Mouse (Mus musculus): Measurements from ENCODE around the gene Gm30191. TPM values are rescaled to one million over a fixed set of nuclear protein-coding genes. Genes with fewer than 3 reads are reported as not detected.

Gene Gm30191
- total RNA-seq (2023) = not detected in 4 replicates

DNA sequence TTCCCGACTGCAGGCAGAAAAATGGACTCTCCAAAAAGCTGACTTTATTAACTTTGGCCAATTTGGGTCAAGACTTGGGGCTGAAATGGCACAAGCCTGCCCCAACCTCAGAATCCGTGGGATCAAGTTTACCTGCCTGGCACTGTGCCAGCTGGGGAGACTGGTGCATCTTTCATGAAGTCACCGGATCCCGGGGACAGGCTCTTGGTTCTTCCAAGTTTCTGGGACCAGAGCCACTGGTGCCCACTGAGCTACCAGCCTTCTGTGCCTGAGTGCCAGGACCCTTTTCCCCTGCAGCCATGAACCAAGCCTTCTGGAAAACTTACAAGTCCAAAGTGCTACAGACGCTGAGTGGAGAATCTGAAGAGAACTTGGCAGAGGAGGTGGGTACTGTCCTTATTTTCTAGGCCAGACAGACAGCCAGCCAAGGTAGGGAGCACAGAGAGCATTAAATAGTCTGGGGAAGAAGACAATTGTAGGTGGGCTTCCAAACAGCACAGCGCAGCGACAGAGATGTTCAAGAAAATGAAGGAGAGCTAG lies at the start of gene Gm30191:
TSS of gene Gm30191 (plus strand) at position 217 of the 540 bp plus-strand sequence.

GRCm38 (mm10) chr4:134202904-134203303 lies 43.8 kb upstream of the Gm30191 start, which contains the start of gene Gm7534:
TSS of gene Gm7534 (minus strand) at chr4:134203004.

GRCm38 (mm10) chr4:134227194-134227593 lies 19.5 kb upstream of the Gm30191 start, which contains the start of gene Catsper4:
TSS of gene Catsper4 (minus strand) at chr4:134227383.

DNA sequence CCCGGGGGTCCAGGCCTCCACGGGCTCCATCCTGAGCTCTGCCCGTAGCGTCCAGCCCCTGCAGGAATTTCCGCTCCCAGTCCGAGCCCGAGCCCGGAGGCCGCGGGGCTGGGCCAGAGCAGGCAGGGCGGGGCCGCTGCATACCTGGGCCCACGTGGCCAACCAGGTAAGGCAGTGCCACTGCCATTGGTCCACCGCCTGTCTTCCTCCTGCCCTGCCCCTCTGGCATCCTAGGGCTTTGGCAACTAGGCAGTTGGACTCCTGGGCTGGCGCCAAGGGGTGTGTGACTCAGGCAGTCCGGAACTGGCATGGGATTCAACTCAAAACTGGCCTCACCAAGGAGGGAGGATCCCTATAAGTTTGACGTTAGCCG lies 8.5 kb upstream of the Gm30191 start, which contains the start of gene Cnksr1:
TSS of gene Cnksr1 (minus strand) at position 121 of the 373 bp plus-strand sequence.

DNA sequence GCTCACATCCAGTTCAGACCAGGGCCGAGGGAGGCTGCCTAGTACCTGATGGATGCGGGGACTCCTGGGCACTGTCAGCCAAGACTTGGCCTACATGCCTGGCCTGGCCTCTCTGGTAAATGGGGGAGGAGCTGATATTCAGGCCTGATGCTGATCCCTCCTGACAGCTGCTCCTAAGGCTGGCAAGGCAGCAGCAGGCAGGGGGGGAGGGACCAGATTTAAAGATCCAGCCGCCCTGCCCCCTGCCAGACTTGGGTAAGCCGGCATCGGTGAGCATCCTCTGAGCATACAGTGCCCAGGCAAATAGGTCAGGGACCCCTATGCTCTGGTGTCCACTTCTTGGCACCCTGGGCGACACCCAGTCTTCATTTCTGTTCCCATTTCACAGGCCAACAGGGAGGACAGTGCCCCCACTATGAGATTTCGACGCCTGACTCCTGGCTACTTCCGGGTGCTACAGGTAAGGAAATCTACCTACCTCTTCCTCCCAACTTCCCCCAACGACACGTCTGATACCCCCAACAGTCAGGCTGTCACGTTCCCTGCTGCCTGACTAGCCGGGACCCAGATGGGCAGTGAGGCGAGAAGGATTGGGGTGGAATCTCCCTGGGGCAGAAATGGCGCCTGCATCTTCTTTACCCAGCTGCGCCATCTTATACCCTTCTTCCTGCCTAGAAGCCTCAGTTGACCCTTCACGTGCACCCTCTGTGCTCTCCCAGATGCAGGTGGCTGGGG lies 3.1 kb upstream of the Gm30191 start, which contains the start of gene E130218I03Rik:
TSS of gene E130218I03Rik (plus strand) at position 147 of the 735 bp plus-strand sequence.

DNA sequence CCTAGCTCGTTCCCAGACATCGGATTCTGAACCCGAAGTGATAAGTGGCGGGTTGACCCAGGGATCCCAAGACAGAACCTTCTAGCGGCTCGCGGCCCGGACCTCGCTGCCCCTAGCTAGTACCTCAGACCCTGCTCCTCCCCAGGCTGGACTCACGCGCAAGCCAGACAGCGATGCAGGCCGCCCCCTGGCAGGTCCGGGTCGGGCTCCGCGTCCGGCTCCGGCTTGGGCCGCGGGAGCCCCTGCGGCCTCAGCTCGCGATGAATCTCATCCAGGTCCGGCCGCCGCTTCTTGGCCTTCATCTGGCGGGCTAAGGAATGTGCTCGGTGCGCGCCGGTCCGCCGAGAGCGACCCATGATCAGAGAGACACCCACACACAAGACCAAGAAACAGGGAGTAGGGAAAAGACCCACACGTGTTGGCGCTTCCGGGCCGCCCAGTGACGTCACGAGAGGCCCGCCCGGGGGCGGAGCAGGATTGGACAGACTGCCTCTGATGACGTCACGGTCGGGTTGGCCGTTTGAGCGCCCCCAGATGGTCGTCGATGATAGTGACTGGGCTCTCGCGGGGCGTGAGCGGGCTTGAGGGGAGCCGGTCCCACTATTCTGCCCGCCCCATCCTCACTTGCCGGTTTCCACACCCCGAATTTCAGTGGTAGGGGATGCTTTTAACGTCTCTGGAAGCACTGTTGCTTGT lies 1.4 kb upstream of the Gm30191 start, which contains the start of gene Zfp593:
TSS of gene Zfp593 (minus strand) at position 445 of the 696 bp plus-strand sequence.

DNA sequence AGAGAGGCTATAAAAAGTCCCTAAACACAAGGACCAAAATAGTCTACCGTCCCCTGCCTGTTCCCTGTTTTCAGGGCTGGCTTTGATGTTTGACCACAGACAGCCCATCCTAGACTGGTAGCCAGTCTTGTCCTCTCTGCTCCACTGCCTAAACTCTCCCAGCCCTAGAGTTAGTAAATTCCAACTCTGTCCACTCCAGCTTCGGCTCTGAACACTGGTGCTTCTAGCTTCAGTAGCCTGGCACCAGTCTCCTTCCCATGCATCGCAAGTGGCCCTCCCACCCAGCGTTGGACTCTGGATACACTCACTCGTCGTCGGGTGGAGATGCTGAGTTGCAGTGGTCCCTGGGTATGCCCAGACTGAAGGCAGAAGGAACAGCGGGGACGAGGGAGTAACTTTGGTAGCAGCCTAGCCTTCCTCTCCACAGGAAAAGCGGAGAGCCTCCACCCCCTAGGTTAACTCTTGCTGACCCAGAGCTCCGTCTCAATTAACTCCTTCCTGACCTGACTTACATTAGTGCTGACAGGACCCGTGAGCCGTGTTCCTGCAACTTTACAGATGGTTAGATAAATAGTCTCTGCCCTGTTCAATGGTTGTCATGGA lies 7.1 kb downstream of the Gm30191 start, which contains the start of gene Grrp1:
TSS of gene Grrp1 (minus strand) at position 385 of the 603 bp plus-strand sequence.

DNA sequence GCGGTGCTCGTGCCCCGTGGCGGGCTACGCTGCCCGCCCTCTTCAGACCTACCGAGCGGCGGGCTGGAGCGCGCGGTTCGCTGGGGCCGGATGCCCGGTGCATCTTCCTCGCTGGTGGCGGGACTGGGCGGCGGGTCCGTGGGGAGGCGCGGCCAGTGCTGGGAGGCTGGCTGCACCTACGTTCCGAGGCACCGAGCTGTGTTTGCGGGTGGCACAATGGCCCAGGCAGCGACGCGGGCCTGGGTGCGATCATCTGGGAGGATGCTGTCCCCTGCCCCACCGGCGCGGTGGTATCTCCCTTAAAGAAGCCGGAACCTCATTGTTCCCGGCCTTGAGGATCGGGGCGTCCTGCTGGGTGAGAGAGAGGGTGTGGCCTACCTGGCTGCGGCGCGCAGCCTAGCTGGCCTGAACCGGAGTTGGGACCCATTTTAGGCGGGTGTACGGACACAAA lies 40.9 kb downstream of the Gm30191 start, which contains the start of gene Pdik1l:
TSS of gene Pdik1l (minus strand) at position 321 of the 451 bp plus-strand sequence.

Other genes starting within 250 kb of the Gm30191 start
- 26.2 to 33.2 TPM (median 31.3 TPM) in 4 replicates for gene Dhdds, start 246.0 kb upstream of the Gm30191 start, total RNA-seq (2023)
- gene Lin28a, start 228.1 kb upstream of the Gm30191 start, total RNA-seq (2023) = not detected in 4 replicates
- not detected in 4 replicates for gene Zfp683, start 193.1 kb upstream of the Gm30191 start, total RNA-seq (2023)
- 8.5 to 12.5 TPM (median 10.6 TPM) in 4 replicates for gene Crybg2, start 186.1 kb upstream of the Gm30191 start, total RNA-seq (2023)
- gene Cd52, start 151.9 kb upstream of the Gm30191 start, total RNA-seq (2023) = 1,472 to 1,719 TPM (median 1,551 TPM) in 4 replicates
- gene Ubxn11, start 144.4 kb upstream of the Gm30191 start, total RNA-seq (2023) = 42.9 to 49.3 TPM (median 46.2 TPM) in 4 replicates
- gene Sh3bgrl3, start 118.1 kb upstream of the Gm30191 start, total RNA-seq (2023) = 609 to 689 TPM (median 657 TPM) in 4 replicates
- 18.4 to 30.3 TPM (median 22.9 TPM) in 4 replicates for gene Cep85, start 59.8 kb upstream of the Gm30191 start, total RNA-seq (2023)
- not detected in 4 replicates for gene Gm7534, start 43.9 kb upstream of the Gm30191 start, total RNA-seq (2023)
- gene Catsper4, start 19.6 kb upstream of the Gm30191 start, total RNA-seq (2023) = not detected in 4 replicates
- 0.69 TPM in 1 of 4 replicates, not detected in the others for gene Cnksr1, start 8.5 kb upstream of the Gm30191 start, total RNA-seq (2023)
- not detected in 4 replicates for gene E130218I03Rik, start 3.3 kb upstream of the Gm30191 start, total RNA-seq (2023)
- gene Zfp593, start 1.3 kb upstream of the Gm30191 start, total RNA-seq (2023) = 25.1 to 28.5 TPM (median 27.5 TPM) in 4 replicates
- not detected in 4 replicates for gene Grrp1, start 7.2 kb downstream of the Gm30191 start, total RNA-seq (2023)
- 9.3 to 13.0 TPM (median 11.1 TPM) in 4 replicates for gene Pdik1l, start 41.0 kb downstream of the Gm30191 start, total RNA-seq (2023)
- gene Trim63, start 68.2 kb downstream of the Gm30191 start, total RNA-seq (2023) = not detected in 4 replicates
- not detected in 4 replicates for gene Slc30a2, start 96.2 kb downstream of the Gm30191 start, total RNA-seq (2023)
- 1.5 to 2.0 TPM (median 1.7 TPM) in 4 replicates for gene Extl1, start 136.9 kb downstream of the Gm30191 start, total RNA-seq (2023)
- 1.4 to 3.0 TPM (median 2.1 TPM) in 4 replicates for gene Pafah2, start 149.4 kb downstream of the Gm30191 start, total RNA-seq (2023)
- gene Stmn1, start 221.4 kb downstream of the Gm30191 start, total RNA-seq (2023) = 29.6 to 39.7 TPM (median 33.1 TPM) in 4 replicates
- 1.9 to 3.9 TPM (median 2.9 TPM) in 4 replicates for gene Paqr7, start 249.8 kb downstream of the Gm30191 start, total RNA-seq (2023)